Mouse (Mus musculus): ENCODE results near the gene Edf1. TPM values are rescaled to one million over a fixed set of nuclear protein-coding genes. Genes with fewer than 3 reads are reported as not detected.

The Edf1 gene
- polyA plus RNA-seq, 1 experiment from 2014 or later = 346 TPM

GRCm38 (mm10) chr2:25583120-25583481, 25.5 kb downstream of the Edf1 start:
- H3K4me2 ChIP-seq (replicated peaks; ENCODE audit: low read depth, low read length) = no peak overlapping the region
- H3K4me3 ChIP-seq (ENCODE audit: low read depth, low read length) = no peak overlapping the region
- peaks cover 21% of the 10 kb centered on the region for H3K27me3 ChIP-seq (ENCODE audit: control insufficient read depth, insufficient read depth, low read length)
- H3K4me1 ChIP-seq (ENCODE audit: control insufficient read depth, insufficient read depth, low read length) = peaks cover 21% of the 10 kb centered on the region
- WGBS = 76% methylated on average over 6 of the region's 6 CpGs
- no peak overlapping the region for H3K27ac ChIP-seq (ENCODE audit: low read length)
- H3K9ac ChIP-seq (replicated peaks; ENCODE audit: low read depth, low read length) = no peak overlapping the region
- H3K9me3 ChIP-seq (ENCODE audit: control insufficient read depth, low read depth, low read length) = no peaks in the 10 kb centered on the region
- H3K36me3 ChIP-seq (ENCODE audit: control insufficient read depth, insufficient read depth, low read length) = peaks cover 42% of the 10 kb centered on the region
- ATAC-seq (ENCODE audit: insufficient number of reproducible peaks, insufficient read depth, low FRiP score, low read depth) = no peak

GRCm38 (mm10) chr2:25583571-25583970, 25.9 kb downstream of the Edf1 start:
- ATAC-seq (ENCODE audit: insufficient number of reproducible peaks, insufficient read depth, low FRiP score, low read depth) = no peak
- Histone ChIP-seq H3K9ac (replicated peaks; ENCODE audit: low read depth, low read length) (no peak overlapping the region), H3K4me3 (ENCODE audit: low read depth, low read length) (no peak overlapping the region), H3K4me1 (ENCODE audit: control insufficient read depth, insufficient read depth, low read length) (peaks cover 16% of the 10 kb centered on the region), H3K9me3 (ENCODE audit: control insufficient read depth, low read depth, low read length) (no peaks in the 10 kb centered on the region), H3K4me2 (replicated peaks; ENCODE audit: low read depth, low read length) (no peak overlapping the region), H3K27me3 (ENCODE audit: control insufficient read depth, insufficient read depth, low read length) (peaks cover 19% of the 10 kb centered on the region), H3K36me3 (ENCODE audit: control insufficient read depth, insufficient read depth, low read length) (peaks cover 46% of the 10 kb centered on the region), H3K27ac (ENCODE audit: low read length) (no peak overlapping the region)
- 58% methylated on average over 4 of the region's 4 CpGs for WGBS

GRCm38 (mm10) chr2:25584152-25584551, 26.5 kb downstream of the Edf1 start:
- no peak for ATAC-seq (ENCODE audit: insufficient number of reproducible peaks, insufficient read depth, low FRiP score, low read depth)
- Histone ChIP-seq H3K4me2 (replicated peaks; ENCODE audit: low read depth, low read length) (no peak overlapping the region), H3K4me1 (ENCODE audit: control insufficient read depth, insufficient read depth, low read length) (peaks cover 14% of the 10 kb centered on the region), H3K9me3 (ENCODE audit: control insufficient read depth, low read depth, low read length) (no peaks in the 10 kb centered on the region), H3K27me3 (ENCODE audit: control insufficient read depth, insufficient read depth, low read length) (peaks cover 15% of the 10 kb centered on the region), H3K36me3 (ENCODE audit: control insufficient read depth, insufficient read depth, low read length) (peaks cover 48% of the 10 kb centered on the region), H3K4me3 (ENCODE audit: low read depth, low read length) (no peak overlapping the region), H3K27ac (ENCODE audit: low read length) (no peak overlapping the region), H3K9ac (replicated peaks; ENCODE audit: low read depth, low read length) (no peak overlapping the region)
- 91% methylated on average over 3 of the region's 3 CpGs for WGBS

- no peak for ATAC-seq (ENCODE audit: insufficient number of reproducible peaks, insufficient read depth, low FRiP score, low read depth)
- H3K4me2 ChIP-seq (replicated peaks; ENCODE audit: low read depth, low read length) = no peak overlapping the region
- H3K4me1 ChIP-seq (ENCODE audit: control insufficient read depth, insufficient read depth, low read length) = peaks cover 8% of the 10 kb centered on the region
- H3K27me3 ChIP-seq (ENCODE audit: control insufficient read depth, insufficient read depth, low read length) = peaks cover 8% of the 10 kb centered on the region
- 86% methylated on average over 4 of the region's 4 CpGs for WGBS
- no peaks in the 10 kb centered on the region for H3K9me3 ChIP-seq (ENCODE audit: control insufficient read depth, low read depth, low read length)
- H3K27ac ChIP-seq (ENCODE audit: low read length) = no peak overlapping the region
- no peak overlapping the region for H3K9ac ChIP-seq (replicated peaks; ENCODE audit: low read depth, low read length)
- H3K36me3 ChIP-seq (ENCODE audit: control insufficient read depth, insufficient read depth, low read length) = peaks cover 53% of the 10 kb centered on the region
- no peak overlapping the region for H3K4me3 ChIP-seq (ENCODE audit: low read depth, low read length)
Observed at GRCm38 (mm10) chr2:25584856-25585255, 27.2 kb downstream of the Edf1 start.

- Histone ChIP-seq H3K27ac (ENCODE audit: low read length) (no peak overlapping the region), H3K9ac (replicated peaks; ENCODE audit: low read depth, low read length) (no peak overlapping the region), H3K9me3 (ENCODE audit: control insufficient read depth, low read depth, low read length) (no peaks in the 10 kb centered on the region), H3K27me3 (ENCODE audit: control insufficient read depth, insufficient read depth, low read length) (peaks cover under 1% of the 10 kb centered on the region), H3K4me2 (replicated peaks; ENCODE audit: low read depth, low read length) (no peak overlapping the region), H3K36me3 (ENCODE audit: control insufficient read depth, insufficient read depth, low read length) (peaks cover 61% of the 10 kb centered on the region), H3K4me3 (ENCODE audit: low read depth, low read length) (no peak overlapping the region), H3K4me1 (ENCODE audit: control insufficient read depth, insufficient read depth, low read length) (peaks cover 6% of the 10 kb centered on the region)
- WGBS = 90% methylated on average over 3 of the region's 3 CpGs
- ATAC-seq (ENCODE audit: insufficient number of reproducible peaks, insufficient read depth, low FRiP score, low read depth) = no peak
Observed at GRCm38 (mm10) chr2:25585601-25586000, 28.0 kb downstream of the Edf1 start.

GRCm38 (mm10) chr2:25587290-25587689, 29.6 kb downstream of the Edf1 start:
- Histone ChIP-seq H3K4me3 (ENCODE audit: low read depth, low read length) (no peak overlapping the region), H3K4me2 (replicated peaks; ENCODE audit: low read depth, low read length) (no peak overlapping the region), H3K4me1 (ENCODE audit: control insufficient read depth, insufficient read depth, low read length) (peaks cover 6% of the 10 kb centered on the region), H3K9ac (replicated peaks; ENCODE audit: low read depth, low read length) (no peak overlapping the region), H3K27me3 (ENCODE audit: control insufficient read depth, insufficient read depth, low read length) (no peaks in the 10 kb centered on the region), H3K9me3 (ENCODE audit: control insufficient read depth, low read depth, low read length) (no peaks in the 10 kb centered on the region), H3K36me3 (ENCODE audit: control insufficient read depth, insufficient read depth, low read length) (peaks cover 77% of the 10 kb centered on the region), H3K27ac (ENCODE audit: low read length) (no peak overlapping the region)
- 90% methylated on average over 8 of the region's 8 CpGs for WGBS
- no peak for ATAC-seq (ENCODE audit: insufficient number of reproducible peaks, insufficient read depth, low FRiP score, low read depth)

- H3K4me1 ChIP-seq (ENCODE audit: control insufficient read depth, insufficient read depth, low read length) = no peaks in the 10 kb centered on the region
- no peak overlapping the region for H3K4me3 ChIP-seq (ENCODE audit: low read depth, low read length)
- H3K9me3 ChIP-seq (ENCODE audit: control insufficient read depth, low read depth, low read length) = no peaks in the 10 kb centered on the region
- H3K27ac ChIP-seq (ENCODE audit: low read length) = no peak overlapping the region
- 92% methylated on average over 8 of the region's 8 CpGs for WGBS
- no peak overlapping the region for H3K9ac ChIP-seq (replicated peaks; ENCODE audit: low read depth, low read length)
- no peak for ATAC-seq (ENCODE audit: insufficient number of reproducible peaks, insufficient read depth, low FRiP score, low read depth)
- H3K4me2 ChIP-seq (replicated peaks; ENCODE audit: low read depth, low read length) = no peak overlapping the region
- no peaks in the 10 kb centered on the region for H3K27me3 ChIP-seq (ENCODE audit: control insufficient read depth, insufficient read depth, low read length)
- H3K36me3 ChIP-seq (ENCODE audit: control insufficient read depth, insufficient read depth, low read length) = peaks cover 80% of the 10 kb centered on the region
Observed at GRCm38 (mm10) chr2:25588227-25588907, 30.7 kb downstream of the Edf1 start.

- ATAC-seq (ENCODE audit: insufficient number of reproducible peaks, insufficient read depth, low FRiP score, low read depth) = no peak
- 87% methylated on average over 2 of the region's 2 CpGs for WGBS
- Histone ChIP-seq H3K9me3 (ENCODE audit: control insufficient read depth, low read depth, low read length) (no peaks in the 10 kb centered on the region), H3K27ac (ENCODE audit: low read length) (no peak overlapping the region), H3K4me2 (replicated peaks; ENCODE audit: low read depth, low read length) (no peak overlapping the region), H3K4me1 (ENCODE audit: control insufficient read depth, insufficient read depth, low read length) (no peaks in the 10 kb centered on the region), H3K9ac (replicated peaks; ENCODE audit: low read depth, low read length) (no peak overlapping the region), H3K4me3 (ENCODE audit: low read depth, low read length) (no peak overlapping the region), H3K27me3 (ENCODE audit: control insufficient read depth, insufficient read depth, low read length) (no peaks in the 10 kb centered on the region), H3K36me3 (ENCODE audit: control insufficient read depth, insufficient read depth, low read length) (peaks cover 78% of the 10 kb centered on the region)
Observed at GRCm38 (mm10) chr2:25591863-25592262, 34.2 kb downstream of the Edf1 start.
